Mouse (Mus musculus): ENCODE measurements around the gene Eef1akmt2. TPM values are rescaled to one million over a fixed set of nuclear protein-coding genes. Genes with fewer than 3 reads are reported as not detected.

Gene Eef1akmt2
- polyA plus RNA-seq, 1 experiment from 2014 or later, result 86.7 TPM

DNA sequence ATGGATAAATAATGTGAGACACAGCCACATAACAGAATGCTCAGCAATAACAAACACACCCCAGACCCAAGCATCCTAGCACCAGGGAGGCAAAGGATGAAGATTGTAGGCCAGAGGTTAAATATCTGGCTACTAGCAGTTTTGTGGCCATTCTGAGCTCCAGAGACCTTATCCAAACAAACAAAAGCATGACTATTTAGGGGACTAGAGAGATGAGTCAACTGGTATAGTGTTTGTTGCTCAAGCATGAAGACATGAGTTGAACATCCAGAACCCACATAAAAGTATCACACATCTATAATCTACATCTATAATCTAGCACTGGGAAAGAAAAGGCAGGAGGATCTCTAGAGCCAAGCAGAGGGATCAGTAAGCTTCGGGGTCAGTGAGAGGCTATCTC lies 10.0 kb downstream of the Eef1akmt2 start:
- no peaks in the 10 kb centered on the region for H3K9me3 ChIP-seq (ENCODE audit: control insufficient read depth, low read length)
- no peak for DNase-seq (ENCODE audit: low spot score)
- 95% methylated on average over 1 of the region's 1 CpGs for WGBS
- H3K4me3 ChIP-seq (replicated peaks; ENCODE audit: low read length), result no peak overlapping the region
- H3K4me1 ChIP-seq (replicated peaks; ENCODE audit: control insufficient read depth, insufficient read depth, low read length), result no peaks in the 10 kb centered on the region
- ATAC-seq (ENCODE audit: low FRiP score), result no peak
- no peak overlapping the region for H3K4me2 ChIP-seq (replicated peaks)
- H3K27ac ChIP-seq, result no peak overlapping the region
- peaks cover 64% of the 10 kb centered on the region for H3K36me3 ChIP-seq (replicated peaks; ENCODE audit: control insufficient read depth, insufficient read depth)
- H3K9ac ChIP-seq, result no peak overlapping the region
- H3K27me3 ChIP-seq (ENCODE audit: control insufficient read depth, insufficient read depth, low read length), result no peaks in the 10 kb centered on the region

- Histone ChIP-seq H3K27ac (no peak overlapping the region), H3K9me3 (ENCODE audit: control insufficient read depth, low read length) (no peaks in the 10 kb centered on the region), H3K4me2 (replicated peaks) (no peak overlapping the region), H3K4me1 (replicated peaks; ENCODE audit: control insufficient read depth, insufficient read depth, low read length) (no peaks in the 10 kb centered on the region), H3K9ac (no peak overlapping the region), H3K27me3 (ENCODE audit: control insufficient read depth, insufficient read depth, low read length) (no peaks in the 10 kb centered on the region), H3K36me3 (replicated peaks; ENCODE audit: control insufficient read depth, insufficient read depth) (peaks cover 58% of the 10 kb centered on the region), H3K4me3 (replicated peaks; ENCODE audit: low read length) (no peak overlapping the region)
- no peak for DNase-seq (ENCODE audit: low spot score)
- no peak for ATAC-seq (ENCODE audit: low FRiP score)
- WGBS, result 70% methylated on average over 5 of the region's 5 CpGs
These were observed 11.2 kb downstream of the Eef1akmt2 start for GRCm38 (mm10) chr7:132841287-132841686.

DNA sequence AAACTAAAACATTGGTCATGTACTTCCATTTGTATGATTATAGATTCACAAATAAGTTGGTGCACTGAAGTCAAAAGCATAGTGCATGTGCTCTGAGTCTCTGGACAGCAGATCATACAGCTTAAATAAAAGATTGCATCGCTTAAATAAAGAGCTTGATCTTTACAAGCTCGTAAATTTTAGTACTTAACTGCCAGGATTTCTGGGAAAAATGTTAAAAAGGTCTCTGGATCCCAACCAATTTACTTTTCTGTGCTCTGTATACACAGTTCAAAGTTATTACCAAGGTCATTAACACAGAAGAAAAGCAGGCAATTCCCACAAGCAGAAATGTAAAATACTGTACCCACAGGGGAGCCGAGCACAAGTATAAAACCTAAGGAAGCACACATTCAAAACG lies 21.5 kb downstream of the Eef1akmt2 start:
- H3K9ac ChIP-seq, result no peak overlapping the region
- no peaks in the 10 kb centered on the region for H3K4me1 ChIP-seq (replicated peaks; ENCODE audit: control insufficient read depth, insufficient read depth, low read length)
- DNase-seq (ENCODE audit: low spot score) (no peak), ATAC-seq (ENCODE audit: low FRiP score) (no peak)
- no peak overlapping the region for H3K4me3 ChIP-seq (replicated peaks; ENCODE audit: low read length)
- H3K27me3 ChIP-seq (ENCODE audit: control insufficient read depth, insufficient read depth, low read length), result no peaks in the 10 kb centered on the region
- H3K36me3 ChIP-seq (replicated peaks; ENCODE audit: control insufficient read depth, insufficient read depth), result peaks cover 57% of the 10 kb centered on the region
- no peaks in the 10 kb centered on the region for H3K9me3 ChIP-seq (ENCODE audit: control insufficient read depth, low read length)
- H3K27ac ChIP-seq, result no peak overlapping the region
- H3K4me2 ChIP-seq (replicated peaks), result no peak overlapping the region
- 81% methylated on average over 4 of the region's 4 CpGs for WGBS

DNA sequence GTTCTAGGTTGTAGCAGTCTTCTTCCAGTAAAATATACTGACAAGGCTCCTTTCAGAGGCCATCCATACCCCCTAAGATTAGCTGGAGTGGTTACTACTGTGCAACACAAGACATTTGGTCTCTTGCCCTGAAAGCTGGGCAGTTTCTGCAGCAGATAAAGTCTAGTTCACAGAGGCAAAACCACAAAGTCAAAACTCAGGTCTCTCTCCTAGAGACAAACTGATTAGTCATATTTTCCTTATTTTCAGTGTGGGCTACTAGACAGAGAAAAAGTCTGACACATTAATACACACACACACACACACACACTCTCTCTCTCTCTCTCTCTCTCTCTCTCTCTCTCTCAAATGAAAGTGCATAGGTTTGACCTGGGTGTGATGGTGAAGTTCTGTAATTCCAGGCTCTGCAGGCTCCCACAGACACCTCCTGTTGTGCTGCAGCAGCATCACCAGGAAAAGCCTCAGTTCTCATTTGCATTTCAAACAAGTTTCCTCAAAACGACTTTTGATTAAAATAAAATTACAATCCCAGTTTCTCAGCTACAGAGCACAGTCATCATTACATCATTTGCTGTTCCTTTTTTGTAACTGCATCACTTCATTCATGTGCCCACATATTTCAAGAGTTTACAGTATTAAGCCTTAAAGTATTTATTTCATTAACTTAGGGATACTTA lies 28.0 kb downstream of the Eef1akmt2 start:
- 21% methylated on average over 1 of the region's 1 CpGs for WGBS
- Histone ChIP-seq H3K27ac (no peak overlapping the region), H3K4me2 (replicated peaks) (no peak overlapping the region), H3K36me3 (replicated peaks; ENCODE audit: control insufficient read depth, insufficient read depth) (peaks cover 32% of the 10 kb centered on the region), H3K4me1 (replicated peaks; ENCODE audit: control insufficient read depth, insufficient read depth, low read length) (no peaks in the 10 kb centered on the region), H3K4me3 (replicated peaks; ENCODE audit: low read length) (no peak overlapping the region), H3K9me3 (ENCODE audit: control insufficient read depth, low read length) (no peaks in the 10 kb centered on the region), H3K9ac (no peak overlapping the region), H3K27me3 (ENCODE audit: control insufficient read depth, insufficient read depth, low read length) (no peaks in the 10 kb centered on the region)
- no peak for ATAC-seq (ENCODE audit: low FRiP score)
- no peak for DNase-seq (ENCODE audit: low spot score)

DNA sequence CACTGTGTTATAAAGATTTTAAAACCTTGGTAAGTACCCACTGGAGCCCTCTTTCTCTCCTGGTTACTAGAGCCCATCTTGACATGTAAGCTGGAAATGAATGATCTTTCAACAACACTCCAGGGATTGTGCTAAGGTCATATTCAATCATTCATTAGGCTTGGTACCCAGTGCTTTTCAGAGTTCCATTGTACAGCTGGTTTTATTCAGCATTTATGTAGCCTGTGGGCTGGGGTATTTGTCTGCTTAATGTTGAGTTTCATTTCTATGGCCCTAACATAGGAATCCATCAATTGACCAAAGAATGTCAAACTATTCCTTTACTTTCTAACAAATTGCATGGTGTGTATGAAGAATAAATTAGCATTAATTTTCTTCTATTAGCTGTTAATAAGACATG lies 28.6 kb downstream of the Eef1akmt2 start:
- H3K27me3 ChIP-seq (ENCODE audit: control insufficient read depth, insufficient read depth, low read length), result no peaks in the 10 kb centered on the region
- no peak for ATAC-seq (ENCODE audit: low FRiP score)
- H3K36me3 ChIP-seq (replicated peaks; ENCODE audit: control insufficient read depth, insufficient read depth), result peaks cover 32% of the 10 kb centered on the region
- no peak overlapping the region for H3K4me2 ChIP-seq (replicated peaks)
- H3K4me3 ChIP-seq (replicated peaks; ENCODE audit: low read length), result no peak overlapping the region
- H3K27ac ChIP-seq, result no peak overlapping the region
- H3K9me3 ChIP-seq (ENCODE audit: control insufficient read depth, low read length), result no peaks in the 10 kb centered on the region
- DNase-seq (ENCODE audit: low spot score), result no peak
- no peak overlapping the region for H3K9ac ChIP-seq
- H3K4me1 ChIP-seq (replicated peaks; ENCODE audit: control insufficient read depth, insufficient read depth, low read length), result no peaks in the 10 kb centered on the region

DNA sequence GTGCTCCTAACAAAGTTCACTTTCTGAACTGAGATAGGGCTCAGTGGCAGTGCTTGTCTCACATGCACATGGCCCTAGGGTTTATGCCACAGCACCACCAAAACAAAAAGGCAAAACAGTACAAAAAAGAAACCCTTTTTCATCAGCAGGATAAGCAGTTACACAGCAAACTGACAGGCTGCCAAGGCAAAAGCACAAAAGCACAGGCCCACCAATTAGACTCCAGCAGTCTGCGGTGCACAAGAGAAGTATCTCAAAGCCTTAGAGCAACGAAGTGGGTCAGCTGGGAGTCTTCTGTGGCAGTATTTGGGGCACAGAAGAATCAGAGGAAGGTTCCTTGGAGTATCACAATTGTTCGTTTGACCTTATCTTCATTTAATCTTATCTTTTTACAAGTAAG lies 31.8 kb downstream of the Eef1akmt2 start:
- 73% methylated on average over 3 of the region's 3 CpGs for WGBS

DNA sequence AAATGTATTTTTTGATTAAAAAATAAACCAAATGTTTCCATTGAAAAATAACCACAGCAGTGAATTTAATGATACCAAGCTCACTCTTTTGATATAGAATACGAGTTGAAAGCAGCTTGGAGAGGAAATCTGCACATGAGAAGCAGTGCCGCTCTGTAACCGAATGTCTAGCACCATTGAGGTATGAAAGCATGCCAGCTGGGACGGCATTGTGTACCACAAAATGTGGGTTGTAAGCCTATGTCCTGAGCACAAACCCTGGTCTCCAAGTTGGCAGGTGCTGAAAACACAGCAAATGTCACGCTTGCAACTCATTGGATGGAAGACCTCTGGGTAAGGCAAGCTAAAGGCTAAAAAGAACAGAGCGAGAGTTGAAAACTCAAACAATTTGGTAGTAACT lies 35.4 kb downstream of the Eef1akmt2 start:
- Histone ChIP-seq H3K9me3 (ENCODE audit: control insufficient read depth, low read length) (no peaks in the 10 kb centered on the region), H3K4me3 (replicated peaks; ENCODE audit: low read length) (no peak overlapping the region), H3K4me1 (replicated peaks; ENCODE audit: control insufficient read depth, insufficient read depth, low read length) (peaks cover 6% of the 10 kb centered on the region), H3K36me3 (replicated peaks; ENCODE audit: control insufficient read depth, insufficient read depth) (no peaks in the 10 kb centered on the region), H3K9ac (no peak overlapping the region), H3K27me3 (ENCODE audit: control insufficient read depth, insufficient read depth, low read length) (no peaks in the 10 kb centered on the region), H3K27ac (no peak overlapping the region), H3K4me2 (replicated peaks) (no peak overlapping the region)
- ATAC-seq (ENCODE audit: low FRiP score) (no peak), DNase-seq (ENCODE audit: low spot score) (no peak)
- WGBS, result 66% methylated on average over 6 of the region's 6 CpGs

More for the DNA sequence above, 31.8 kb downstream of the Eef1akmt2 start:
- ATAC-seq (ENCODE audit: low FRiP score) (no peak), DNase-seq (ENCODE audit: low spot score) (no peak)
- H3K9me3 ChIP-seq (ENCODE audit: control insufficient read depth, low read length), result no peaks in the 10 kb centered on the region
- H3K9ac ChIP-seq, result no peak overlapping the region
- H3K4me2 ChIP-seq (replicated peaks), result no peak overlapping the region
- H3K4me1 ChIP-seq (replicated peaks; ENCODE audit: control insufficient read depth, insufficient read depth, low read length), result no peaks in the 10 kb centered on the region
- H3K27ac ChIP-seq, result no peak overlapping the region
- H3K27me3 ChIP-seq (ENCODE audit: control insufficient read depth, insufficient read depth, low read length), result no peaks in the 10 kb centered on the region
- H3K36me3 ChIP-seq (replicated peaks; ENCODE audit: control insufficient read depth, insufficient read depth), result peaks cover 11% of the 10 kb centered on the region
- no peak overlapping the region for H3K4me3 ChIP-seq (replicated peaks; ENCODE audit: low read length)

DNA sequence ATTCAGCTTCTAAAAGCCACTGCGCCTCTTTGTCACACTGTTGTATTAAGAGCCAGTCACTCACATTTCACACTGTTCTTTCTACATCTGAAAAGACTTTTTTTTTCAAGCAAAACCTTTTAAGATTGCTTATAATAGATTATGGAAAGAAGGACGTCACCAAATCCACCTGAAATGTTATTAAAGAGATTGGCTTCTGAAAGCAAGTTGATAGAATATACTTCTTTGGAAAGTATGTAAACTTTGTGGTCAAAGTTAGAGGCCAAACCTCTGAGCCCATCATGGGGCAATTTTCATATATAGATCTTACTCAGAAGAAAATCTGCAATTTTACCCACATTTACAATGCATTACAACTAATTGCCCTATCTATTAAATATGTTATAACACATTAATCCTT lies 35.9 kb downstream of the Eef1akmt2 start:
- no peak for DNase-seq (ENCODE audit: low spot score)
- Histone ChIP-seq H3K36me3 (replicated peaks; ENCODE audit: control insufficient read depth, insufficient read depth) (no peaks in the 10 kb centered on the region), H3K27me3 (ENCODE audit: control insufficient read depth, insufficient read depth, low read length) (no peaks in the 10 kb centered on the region), H3K9me3 (ENCODE audit: control insufficient read depth, low read length) (no peaks in the 10 kb centered on the region), H3K4me2 (replicated peaks) (no peak overlapping the region), H3K4me3 (replicated peaks; ENCODE audit: low read length) (no peak overlapping the region), H3K9ac (no peak overlapping the region), H3K27ac (no peak overlapping the region), H3K4me1 (replicated peaks; ENCODE audit: control insufficient read depth, insufficient read depth, low read length) (peaks cover 11% of the 10 kb centered on the region)
- 39% methylated on average over 2 of the region's 2 CpGs for WGBS
- no peak for ATAC-seq (ENCODE audit: low FRiP score)

- Histone ChIP-seq H3K9me3 (ENCODE audit: control insufficient read depth, low read length) (no peaks in the 10 kb centered on the region), H3K27ac (no peak overlapping the region), H3K9ac (no peak overlapping the region), H3K4me1 (replicated peaks; ENCODE audit: control insufficient read depth, insufficient read depth, low read length) (peaks cover 24% of the 10 kb centered on the region), H3K27me3 (ENCODE audit: control insufficient read depth, insufficient read depth, low read length) (no peaks in the 10 kb centered on the region), H3K36me3 (replicated peaks; ENCODE audit: control insufficient read depth, insufficient read depth) (no peaks in the 10 kb centered on the region), H3K4me3 (replicated peaks; ENCODE audit: low read length) (no peak overlapping the region), H3K4me2 (replicated peaks) (no peak overlapping the region)
- WGBS, result 86% methylated on average over 5 of the region's 5 CpGs
- DNase-seq (ENCODE audit: low spot score) (no peak), ATAC-seq (ENCODE audit: low FRiP score) (no peak)
These were observed 37.4 kb downstream of the Eef1akmt2 start for GRCm38 (mm10) chr7:132815081-132815480.

GRCm38 (mm10) chr7:132814089-132814450 lies 38.4 kb downstream of the Eef1akmt2 start:
- Histone ChIP-seq H3K4me1 (replicated peaks; ENCODE audit: control insufficient read depth, insufficient read depth, low read length) (peaks cover 32% of the 10 kb centered on the region), H3K36me3 (replicated peaks; ENCODE audit: control insufficient read depth, insufficient read depth) (no peaks in the 10 kb centered on the region), H3K4me2 (replicated peaks) (peak overlapping the region; percentile 93), H3K9ac (peak overlapping the region; percentile 83), H3K27ac (peak overlapping the region; percentile 89), H3K4me3 (replicated peaks; ENCODE audit: low read length) (peak overlapping the region; percentile 73), H3K9me3 (ENCODE audit: control insufficient read depth, low read length) (no peaks in the 10 kb centered on the region), H3K27me3 (ENCODE audit: control insufficient read depth, insufficient read depth, low read length) (no peaks in the 10 kb centered on the region)
- WGBS, result under 1% methylated on average over 7 of the region's 7 CpGs
- DNase-seq (ENCODE audit: low spot score) (no peak), ATAC-seq (ENCODE audit: low FRiP score) (no peak)

Measured in hindbrain, embryonic 14.5 days (tissue).